Mouse (Mus musculus) heart, adult 9 months (tissue): ENCODE measurements at regions not wholly inside any gene's neighbourhood (a gene's known extent, or its start where the extent isn't known, plus 50 kb on each side); places are given as distances from the start of the nearest gene placed in this dataset.
A peak's percentile ranks its signal among the peaks of the same experiment; 100 is the strongest.

Source experiments
- DNase-seq, 2 experiments: peaks; one replicate each; pipeline ENCODE4 v3.0.0; 2022; ENCODE audit warnings: low spot score in 2 of 2

DNA sequence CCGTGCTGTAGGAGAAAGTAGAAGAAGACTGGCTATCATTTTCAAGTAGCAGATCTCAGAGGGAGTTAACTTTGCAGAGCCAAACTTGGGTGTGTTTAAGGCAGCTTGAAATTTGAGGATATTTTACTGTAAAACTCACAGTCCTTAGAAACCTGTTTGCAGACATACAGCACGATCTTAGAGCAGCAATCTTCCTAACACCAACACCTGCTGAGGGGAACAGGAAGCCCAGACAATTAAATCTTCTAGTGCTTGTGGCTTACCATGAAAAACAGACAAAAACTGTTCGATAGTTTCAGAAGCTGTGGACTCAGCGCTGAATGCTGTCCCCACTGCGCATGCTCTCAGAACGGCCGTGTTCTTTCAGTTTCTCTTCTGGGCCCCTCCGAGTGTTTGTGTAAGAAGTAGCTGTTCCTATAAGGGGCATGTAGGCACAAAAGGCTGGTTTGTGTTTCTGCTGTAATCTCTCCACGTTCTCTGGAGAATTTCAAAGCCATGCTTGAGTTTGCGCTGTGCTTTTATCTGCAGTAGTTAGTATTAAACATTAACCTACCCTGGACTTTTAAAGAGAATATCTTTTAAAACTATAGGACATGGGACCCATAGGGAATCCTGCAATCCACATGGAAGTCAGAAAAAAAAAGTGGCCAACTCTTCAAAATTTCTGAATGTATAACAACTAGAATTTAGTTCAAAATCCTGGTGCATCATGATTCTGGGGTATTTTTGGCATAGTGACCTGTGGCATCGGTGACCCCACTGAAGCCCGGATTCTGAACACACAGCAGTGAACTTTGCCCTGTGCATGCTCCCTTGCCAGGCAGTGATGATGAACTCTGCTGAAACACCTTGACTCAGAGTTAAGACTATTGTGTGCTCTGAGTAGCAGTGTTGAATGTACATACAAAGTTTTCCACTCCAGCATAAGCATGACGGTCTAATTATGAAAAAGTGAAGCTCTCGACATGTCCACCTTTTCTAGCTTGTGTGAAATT is 584.4 kb downstream of the Etnk1 start:
- DNase-seq = peak; percentile 10 to 15

DNA sequence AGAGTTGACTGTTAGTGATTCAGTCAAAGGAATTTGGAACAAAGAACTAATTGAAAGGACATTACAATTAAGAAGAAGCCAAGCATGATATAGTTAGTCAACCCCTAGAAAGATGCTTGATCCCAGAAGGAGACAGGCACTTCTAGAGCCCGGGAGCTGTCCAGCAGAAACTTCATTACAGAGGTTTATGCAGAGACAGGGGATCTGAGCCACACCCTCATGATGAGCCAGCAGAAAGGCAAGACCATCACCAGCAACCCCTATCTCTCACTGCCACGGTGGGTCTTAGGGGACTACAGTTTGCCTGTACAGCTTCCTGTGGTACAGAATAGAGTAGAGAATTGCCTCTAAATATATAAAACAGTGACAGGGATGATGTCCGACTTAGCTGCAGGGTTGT is 590.4 kb downstream of the Etnk1 start:
- DNase-seq = no peak

DNA sequence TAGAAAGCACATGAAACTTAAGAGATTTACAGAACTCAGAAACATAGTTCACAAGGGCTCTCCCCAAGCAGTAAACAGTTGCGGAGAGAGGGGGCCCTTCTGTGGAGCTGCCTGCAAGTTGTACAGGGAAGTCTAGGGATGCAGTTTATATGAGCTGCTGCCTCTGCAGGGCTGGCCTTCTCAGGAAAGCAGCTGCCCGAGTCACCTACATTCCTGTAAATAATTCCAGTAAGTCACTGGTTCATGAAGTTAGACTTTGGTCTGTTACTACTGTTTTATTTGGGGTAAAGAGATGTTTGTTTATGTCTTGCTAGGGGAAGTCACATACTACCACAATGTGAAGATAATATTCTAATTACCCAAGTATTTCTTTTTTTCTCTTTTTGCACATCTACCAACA is 601.1 kb downstream of the Etnk1 start:
- no peak for DNase-seq
